ENCODE assay signal across 25 mouse cellular contexts in genomic region chr7:129250981-129251380, GRCm38 (mm10). TPM values are rescaled to one million over a fixed set of nuclear protein-coding genes. Genes with fewer than 3 reads are reported as not detected.
DNase-seq lines count a peak whose midpoint lies in the region; ATAC-seq lines count a peak whose summit lies in the region.
"Had no signal": no experiment of that assay in that cellular context is flagged by ENCODE, and none has a peak within 500 bp of the region (broad histone marks: within the 10 kb centered on the region; RNA-seq: fewer than 3 reads in every experiment).

No protein-coding gene starts in this region.

- H3K27me3 ChIP-seq in heart, embryonic 10.5 days (ENCODE audit: insufficient read depth, poor library complexity, severe bottlenecking) = peaks cover 41% of the 10 kb centered on the region
- peaks cover 10% of the 10 kb centered on the region for H3K27me3 ChIP-seq in midbrain, embryonic 11.5 days (ENCODE audit: control insufficient read depth, insufficient read depth, low read length)
- peaks cover 3% of the 10 kb centered on the region for H3K27me3 ChIP-seq in midbrain, embryonic 15.5 days (replicated peaks)

- peaks cover 19% of the 10 kb centered on the region for H3K4me1 ChIP-seq in heart, embryonic 10.5 days
- no peaks in the 10 kb centered on the region for H3K4me1 ChIP-seq in midbrain, embryonic 11.5 days (ENCODE audit: control insufficient read depth, insufficient read depth, low read length)
- no peaks in the 10 kb centered on the region for H3K4me1 ChIP-seq in midbrain, embryonic 15.5 days

- H3K4me2 ChIP-seq in midbrain, embryonic 11.5 days = no peak overlapping the region
- H3K4me2 ChIP-seq in midbrain, embryonic 15.5 days = no peak overlapping the region

- no peaks in the 10 kb centered on the region for H3K9me3 ChIP-seq in heart, embryonic 10.5 days
- H3K9me3 ChIP-seq in midbrain, embryonic 11.5 days (ENCODE audit: control insufficient read depth, low read length) = no peaks in the 10 kb centered on the region
- no peaks in the 10 kb centered on the region for H3K9me3 ChIP-seq in midbrain, embryonic 15.5 days

- no peak overlapping the region for H3K9ac ChIP-seq in midbrain, embryonic 11.5 days (ENCODE audit: low read length)
- no peak overlapping the region for H3K9ac ChIP-seq in midbrain, embryonic 15.5 days

- no peak overlapping the region for H3K27ac ChIP-seq in heart, embryonic 10.5 days
- H3K27ac ChIP-seq in midbrain, embryonic 11.5 days (ENCODE audit: low read depth, low read length) = no peak overlapping the region
- H3K27ac ChIP-seq in midbrain, embryonic 15.5 days = no peak overlapping the region

- ATAC-seq in midbrain, embryonic 11.5 days (ENCODE audit: low FRiP score) = no peak
- no peak for ATAC-seq in midbrain, embryonic 15.5 days (replicated peaks)
- ATAC-seq: activated CD4-positive, CD25-positive, alpha-beta regulatory T cell, adult 4 months; CD4-positive, CD25-positive, alpha-beta regulatory T cell, adult 4 months; Patski had no signal

- DNase-seq in heart, adult 11 months = peak; percentile 68
- DNase-seq in heart, adult 8-10 months (ENCODE audit: low spot score) = no peak
- peak; percentile 70 for DNase-seq in heart, embryonic 10.5 days (ENCODE audit: low spot score)
- no peak for DNase-seq in heart, postnatal 36 days
- DNase-seq in midbrain, embryonic 11.5 days (ENCODE audit: low spot score, missing footprints) = peak; percentile 45
- DNase-seq: adrenal gland, adult 2 months; adrenal gland, adult 8-10 months; adrenal gland, postnatal 10 days; adrenal gland, postnatal 14 days; adrenal gland, postnatal 25 days; adrenal gland, postnatal 36 days; B cell, adult 2 months; cerebellum, adult 11 months; cerebellum, adult 11-12 months; cerebellum, adult 18-20 months had no signal

- intact Hi-C loops in heart, postnatal 36 days (cut with DNase I) = no loop called here

- no peak overlapping the region for H3K4me3 ChIP-seq in heart, embryonic 10.5 days
- no peak overlapping the region for H3K4me3 ChIP-seq in midbrain, embryonic 11.5 days (ENCODE audit: low read depth, low read length)
- H3K4me3 ChIP-seq in midbrain, embryonic 15.5 days = no peak overlapping the region

- no peaks in the 10 kb centered on the region for H3K36me3 ChIP-seq in heart, embryonic 10.5 days
- H3K36me3 ChIP-seq in midbrain, embryonic 11.5 days (ENCODE audit: control insufficient read depth, insufficient read depth, low read length) = no peaks in the 10 kb centered on the region
- H3K36me3 ChIP-seq in midbrain, embryonic 15.5 days (replicated peaks) = no peaks in the 10 kb centered on the region
- H3K36me3 ChIP-seq: G1E had no signal

RNA-seq across cellular contexts. Expression of gene Plpp4, which starts 5.8 kb away (rescaled TPM):
- not detected for total RNA-seq in heart, adult 8-10 months (2022)
- 0.28 and 0.34 TPM in 2 replicates for polyA plus RNA-seq in heart, embryonic 10.5 days (2016; fragmentation: Nextera tagmentation; extraction: Ambion mirVana)
- not detected for total RNA-seq in heart, postnatal 36 days (2021)
- 4.5 TPM in 2 replicates for polyA plus RNA-seq in midbrain, embryonic 11.5 days (2014; fragmentation: Nextera tagmentation; extraction: Ambion mirVana)
- polyA plus RNA-seq in midbrain, embryonic 15.5 days (2015; fragmentation: Nextera tagmentation; extraction: Ambion mirVana) = 9.7 and 10.5 TPM in 2 replicates
- total RNA-seq: adrenal gland, adult 18-20 months; adrenal gland, adult 2 months; adrenal gland, adult 8-10 months; adrenal gland, postnatal 14 days; adrenal gland, postnatal 25 days; adrenal gland, postnatal 36 days; CH12.LX; ES-E14; G1E; MEL had no signal
- polyA plus RNA-seq: activated CD4-positive, CD25-positive, alpha-beta regulatory T cell, adult 4 months; adrenal gland, adult 2 months; C2C12; CD4-positive, CD25-positive, alpha-beta regulatory T cell, adult 4 months; G1E; Patski had no signal

Comparison
In these comparisons a context has a peak if more than half of its experiments do, and no peak if none do; other contexts are left out.
1. DNase-seq: peak in heart, adult 11 months (single experiment), heart, embryonic 10.5 days (single experiment) and midbrain, embryonic 11.5 days (single experiment); none in heart, adult 8-10 months (single experiment) and heart, postnatal 36 days (0 of 2).